In the genomic region with DNA sequence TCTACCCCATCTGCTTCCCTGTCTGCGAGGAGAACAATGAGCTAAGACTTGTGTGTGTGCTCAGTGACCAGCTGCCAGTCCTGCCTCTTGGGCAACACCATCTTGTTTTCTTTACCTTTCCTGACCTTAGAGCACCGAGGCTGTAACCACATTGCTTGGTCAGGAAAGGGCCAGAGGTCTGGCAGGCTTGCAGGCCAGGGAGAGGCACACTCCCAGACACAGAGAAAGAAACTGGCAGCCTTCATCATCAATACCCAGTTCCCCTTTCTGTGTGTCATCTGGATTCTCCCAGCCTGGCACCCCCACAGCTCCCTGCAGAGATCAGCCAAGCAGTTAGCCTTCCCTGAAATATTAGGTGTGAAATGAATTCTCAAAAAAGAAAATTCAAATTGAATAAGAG, we compare ENCODE assay signal across 30 mouse cellular contexts.
A peak's percentile ranks its signal among the peaks of the same experiment; 100 is the strongest.
DNase-seq lines count a peak whose midpoint lies in the region; ATAC-seq and TF ChIP-seq lines count a peak whose summit lies in the region.
"Had no signal": no experiment of that assay in that cellular context is flagged by ENCODE, and none has a peak within 500 bp of the region (broad histone marks: within the 10 kb centered on the region; RNA-seq: fewer than 3 reads in every experiment).

No protein-coding gene starts in this region.

- H3K27ac ChIP-seq in left cerebral cortex, adult 2 months: no peak overlapping the region
- H3K27ac ChIP-seq: hindbrain, embryonic 12.5 days; hindbrain, postnatal 0 days; intestine, embryonic 15.5 days; layer of hippocampus, adult 2 months; liver, embryonic 13.5 days; midbrain, embryonic 12.5 days; neural tube, embryonic 12.5 days had no signal

- 37% methylated on average over 2 of the region's 2 CpGs for WGBS in lung, adult 2 months

- intact Hi-C loops in left cerebral cortex, postnatal 4 days (cut with DNase I): no loop called here
- intact Hi-C loops in left cerebral cortex, adult 2 months (cut with DNase I): no loop called here

- peak; percentile 7 for DNase-seq in left cerebral cortex, postnatal 4 days
- no peak for DNase-seq in left cerebral cortex, adult 2 months (ENCODE audit: extremely low spot score in 1 of 2, low spot score in 2 of 2)
- peak; percentile 10 for DNase-seq in lung, postnatal 25 days (ENCODE audit: low spot score)
- no peak for DNase-seq in lung, adult 2 months
- peak; percentile 5 for DNase-seq in NIH3T3 (ENCODE audit: low read depth)
- DNase-seq in embryo, embryonic 11 days: no peak
- no peak for DNase-seq in spleen, postnatal 4 days (ENCODE audit: low spot score in 2 of 2)
- DNase-seq: adrenal gland, postnatal 14 days; cerebellum, adult 11 months; cerebellum, adult 9-11 months; gastrocnemius, postnatal 25 days; heart, postnatal 14 days; kidney, adult 2 months; kidney, postnatal 36 days; liver, embryonic 13.5 days; right cerebral cortex, adult 18-20 months; spleen, adult 18-20 months; thymus, adult 2 months; thymus, postnatal 4 days had no signal

- H3K4me1 ChIP-seq in lung, adult 2 months (ENCODE audit: control insufficient read depth, insufficient read depth, low read length): no peaks in the 10 kb centered on the region
- H3K4me1 ChIP-seq: hindbrain, embryonic 12.5 days; intestine, embryonic 15.5 days; midbrain, embryonic 12.5 days; neural tube, embryonic 12.5 days had no signal

- peak; percentile 51 for ATAC-seq in megakaryocyte, adult 5-6 weeks (ENCODE audit: poor library complexity, severe bottlenecking)
- ATAC-seq: forebrain, embryonic 14.5 days; hindbrain, postnatal 0 days; intestine, embryonic 15.5 days; Patski had no signal

- TF ChIP-seq CTCF in left cerebral cortex, adult 2 months (IDR thresholded peaks at IDR 0.05): no peak
- TF ChIP-seq CTCF in lung, adult 2 months (IDR thresholded peaks at IDR 0.05; ENCODE audit: insufficient read depth, low read length): no peak

- TF ChIP-seq POLR2A in lung, adult 2 months (IDR thresholded peaks at IDR 0.05; ENCODE audit: borderline replicate concordance, extremely low read depth, low read depth, low read length): no peak

- no peak overlapping the region for H3K4me3 ChIP-seq in left cerebral cortex, adult 2 months
- no peak overlapping the region for H3K4me3 ChIP-seq in lung, adult 2 months (replicated peaks; ENCODE audit: extremely low read depth, low read depth, low read length)
- H3K4me3 ChIP-seq: hindbrain, embryonic 12.5 days; intestine, embryonic 15.5 days; layer of hippocampus, adult 2 months; liver, embryonic 13.5 days; megakaryocyte, embryonic 14.5 days; midbrain, embryonic 12.5 days; myocyte; neural tube, embryonic 12.5 days had no signal

Comparison
In these comparisons a context has a peak if more than half of its experiments do, and no peak if none do; other contexts are left out.
1. DNase-seq: peak in left cerebral cortex, postnatal 4 days (single experiment), lung, postnatal 25 days (single experiment) and NIH3T3 (single experiment); none in left cerebral cortex, adult 2 months (0 of 2), lung, adult 2 months (single experiment), embryo, embryonic 11 days (single experiment) and spleen, postnatal 4 days (0 of 2).